Mouse (Mus musculus) spleen, adult 2 months (tissue): ENCODE measurements at regions not wholly inside any gene's neighbourhood (a gene's known extent, or its start where the extent isn't known, plus 50 kb on each side); places are given as distances from the start of the nearest gene placed in this dataset.

Experiments used
- CTCF ChIP-seq: fragments of 200-500 bp; IDR thresholded peaks from 2 replicates; pipeline ENCODE4 v1.5.1; 2011; ENCODE audit warnings: mild to moderate bottlenecking, inconsistent platforms; ENCODE audit not compliant: insufficient read depth, insufficient read length, insufficient replicate concordance; ENCODE audit errors: extremely low read depth
- POLR2A ChIP-seq: fragments of 200-500 bp; IDR thresholded peaks from 2 replicates; pipeline ENCODE4 v1.6.1; 2011; ENCODE audit warnings: low read depth, low read length, inconsistent platforms

DNA sequence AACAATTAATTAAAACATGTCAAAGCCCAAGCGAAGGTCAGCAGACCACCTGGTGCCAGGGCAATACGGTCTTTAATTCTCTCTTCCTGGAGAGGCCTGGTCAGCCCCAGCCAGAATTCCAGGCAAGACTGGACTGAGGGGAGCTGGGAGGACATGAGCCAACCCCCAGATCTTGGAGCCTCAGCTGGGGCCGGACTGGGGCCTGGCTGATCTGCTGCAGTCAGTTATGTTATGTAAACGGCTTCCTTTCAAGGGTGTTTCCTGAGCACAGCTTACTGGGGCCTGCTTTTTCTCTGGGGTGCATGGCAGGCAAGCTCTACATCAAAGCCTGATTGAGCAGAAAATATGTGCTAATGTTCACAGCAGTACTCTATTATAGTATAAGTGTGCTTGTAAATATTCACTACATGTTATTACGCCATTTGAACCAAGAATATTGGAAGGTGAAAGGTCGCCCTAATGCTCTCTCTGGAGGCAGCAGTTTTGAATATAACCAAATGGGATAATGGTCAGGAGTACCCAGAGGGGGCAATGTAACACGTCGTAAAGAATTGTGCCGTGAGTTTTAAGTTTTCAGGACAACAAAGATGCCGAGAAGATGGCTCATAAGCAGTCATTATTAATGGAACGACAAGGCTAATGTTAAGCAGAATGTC, 96.5 kb upstream of the Mgmt start:
- no peak for TF ChIP-seq POLR2A
- TF ChIP-seq CTCF: no peak
